In genomic region chr13:31190036-31190435, GRCm38 (mm10) we compare ENCODE assay signal across 28 mouse cellular contexts.
A peak's percentile ranks its signal among the peaks of the same experiment; 100 is the strongest.
DNase-seq lines count a peak whose midpoint lies in the region; ATAC-seq and TF ChIP-seq lines count a peak whose summit lies in the region.
"Had no signal": no experiment of that assay in that cellular context is flagged by ENCODE, and none has a peak within 500 bp of the region (broad histone marks: within the 10 kb centered on the region; RNA-seq: fewer than 3 reads in every experiment).

No protein-coding gene starts in this region.

- peak; percentile 27; the same call in 1 of the 2 replicates for ATAC-seq in granulocyte monocyte progenitor cell, adult 5-6 weeks (replicated peaks; ENCODE audit: poor library complexity, severe bottlenecking)
- ATAC-seq: activated CD4-positive, CD25-positive, alpha-beta regulatory T cell, adult 4 months; CD4-positive, CD25-positive, alpha-beta regulatory T cell, adult 4 months; forebrain, embryonic 14.5 days; forebrain, embryonic 16.5 days; Patski had no signal

- H3K27me3 ChIP-seq in myocyte (ENCODE audit: control insufficient read depth, insufficient read depth, insufficient read length), result no peaks in the 10 kb centered on the region
- H3K27me3 ChIP-seq: CH12.LX; embryonic facial prominence, embryonic 15.5 days; forebrain, embryonic 12.5 days; Patski had no signal

- H3K79me2 ChIP-seq in myocyte (ENCODE audit: control insufficient read depth, insufficient read depth), result no peaks in the 10 kb centered on the region

- DNase-seq in heart, adult 11 months, result peak; percentile 58
- no peak for DNase-seq in heart, postnatal 36 days
- no peak for DNase-seq in left cerebral cortex, adult 11 months (ENCODE audit: low spot score)
- no peak for DNase-seq in layer of hippocampus, adult 11-12 months (ENCODE audit: low spot score)
- DNase-seq: adrenal gland, adult 8-10 months; adrenal gland, postnatal 14 days; adrenal gland, postnatal 36 days; B cell, adult 2 months; cerebellum, adult 18-20 months; cerebellum, adult 8-10 months; cerebellum, adult 9-11 months; cerebellum, postnatal 14 days; cerebellum, postnatal 36 days; embryo, embryonic 11 days had no signal

- intact Hi-C loops in heart, postnatal 36 days (cut with DNase I), result no loop called here

- H3ac ChIP-seq in myocyte (ENCODE audit: control insufficient read depth, insufficient read length), result no peak overlapping the region

- H3K4me2 ChIP-seq in myocyte (ENCODE audit: low read depth), result peak overlapping the region; percentile 8
- H3K4me2 ChIP-seq: embryonic facial prominence, embryonic 13.5 days; embryonic facial prominence, embryonic 15.5 days; forebrain, embryonic 12.5 days had no signal

- no peaks in the 10 kb centered on the region for H3K36me3 ChIP-seq in myocyte (ENCODE audit: control insufficient read depth, insufficient read depth)
- H3K36me3 ChIP-seq: embryonic facial prominence, embryonic 13.5 days; embryonic facial prominence, embryonic 15.5 days; forebrain, embryonic 10.5 days; forebrain, embryonic 12.5 days; G1E had no signal

- no peak overlapping the region for H3K4me3 ChIP-seq in myocyte
- H3K4me3 ChIP-seq: embryonic facial prominence, embryonic 13.5 days; embryonic facial prominence, embryonic 15.5 days; erythroblast, embryonic 14.5 days; forebrain, embryonic 10.5 days; forebrain, embryonic 12.5 days had no signal

- no peak for TF ChIP-seq POLR2A in myocyte (IDR thresholded peaks at IDR 0.05; ENCODE audit: insufficient read length, low read depth)

TF ChIP-seq in myocyte, 11 proteins besides CTCF, POLR2A, EP300 and RAD21:
- TF ChIP-seq MAX (IDR thresholded peaks at IDR 0.05; ENCODE audit: low read depth) (no peak), CEBPB (IDR thresholded peaks at IDR 0.05; ENCODE audit: insufficient read depth, poor library complexity, severe bottlenecking) (no peak), MYOG (IDR thresholded peaks at IDR 0.05; ENCODE audit: control insufficient read depth in 1 of 3, insufficient read depth in 1 of 3, insufficient read length in 2 of 3, low read depth in 2 of 3) (no peak), USF1 (IDR thresholded peaks at IDR 0.05; ENCODE audit: low read depth) (no peak), E2F4 (IDR thresholded peaks at IDR 0.05; ENCODE audit: insufficient read depth) (no peak), POLR2AphosphoS2 (IDR thresholded peaks at IDR 0.05; ENCODE audit: insufficient read length, low read depth) (no peak), TCF3 (IDR thresholded peaks at IDR 0.05; ENCODE audit: insufficient read length, low read depth) (no peak)
